Mouse (Mus musculus) gastrocnemius, postnatal 4 days (tissue): ENCODE measurements at regions not wholly inside any gene's neighbourhood (a gene's known extent, or its start where the extent isn't known, plus 50 kb on each side); places are given as distances from the start of the nearest gene placed in this dataset.

Source experiments
- DNase-seq, 2 experiments: peaks; one replicate each; pipeline ENCODE4 v3.0.0; 2021 to 2022; ENCODE audit warnings: low spot score in 2 of 2, mixed read lengths in 2 of 2

DNA sequence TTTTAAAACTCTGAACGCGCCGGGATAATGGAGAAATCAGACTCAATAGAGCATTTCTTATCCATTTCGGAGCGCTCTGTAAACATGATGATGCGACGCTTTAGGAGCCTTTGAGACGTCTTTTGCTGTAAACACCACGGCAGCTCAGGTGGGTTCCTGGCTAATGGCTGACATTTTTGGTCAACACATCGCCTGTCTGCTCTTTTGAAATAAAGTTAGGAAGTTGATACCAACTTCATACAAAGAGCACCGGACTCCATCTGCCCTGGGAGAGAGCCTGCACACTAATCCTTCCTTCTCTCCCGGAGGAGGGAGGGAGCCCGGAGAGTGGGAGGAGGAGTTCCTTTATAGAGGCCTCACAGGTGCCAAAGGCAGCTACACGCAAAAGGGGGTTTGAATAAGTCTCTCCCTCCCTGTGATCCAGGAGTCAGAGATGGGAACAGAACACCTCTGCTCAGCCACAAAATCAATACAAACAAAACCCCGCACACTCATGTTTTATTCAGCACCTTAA, 63.8 kb upstream of the Srsf6 start:
- DNase-seq, result no peak

DNA sequence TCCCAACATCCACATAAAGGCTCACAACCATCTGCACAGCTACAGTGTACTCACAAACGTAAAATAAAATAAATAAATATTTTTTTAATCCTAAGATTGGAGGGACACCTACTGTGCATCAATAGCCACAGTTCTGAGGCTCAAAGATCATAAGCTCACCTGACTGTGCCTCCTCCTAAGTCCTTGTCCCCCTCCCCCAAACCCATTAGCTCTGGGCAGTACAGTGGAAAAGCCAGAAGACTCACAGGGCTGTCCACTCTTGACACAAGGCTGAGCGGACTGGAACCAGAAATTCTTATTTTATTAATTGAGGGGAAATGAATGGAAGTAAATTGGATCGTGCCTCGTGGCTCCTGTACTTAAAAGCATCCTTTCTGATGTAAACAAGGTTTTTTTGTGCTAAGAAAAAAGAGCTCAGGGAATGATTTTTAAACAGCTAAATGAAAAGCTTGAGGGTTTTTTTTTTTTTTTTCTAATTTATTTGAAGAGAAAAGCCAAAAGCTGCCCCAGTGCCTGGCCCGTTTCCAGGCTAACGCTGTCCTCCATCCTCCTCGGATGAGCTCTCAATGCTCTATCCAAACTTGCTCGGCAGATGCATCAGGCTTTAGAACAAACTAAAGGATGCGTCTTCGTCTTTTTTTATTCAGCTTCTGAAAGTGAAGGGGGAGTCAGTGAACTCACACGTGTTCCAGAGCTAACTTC, 64.6 kb upstream of the Srsf6 start:
- peak in 1 of 2 experiments; percentile 6 for DNase-seq

DNA sequence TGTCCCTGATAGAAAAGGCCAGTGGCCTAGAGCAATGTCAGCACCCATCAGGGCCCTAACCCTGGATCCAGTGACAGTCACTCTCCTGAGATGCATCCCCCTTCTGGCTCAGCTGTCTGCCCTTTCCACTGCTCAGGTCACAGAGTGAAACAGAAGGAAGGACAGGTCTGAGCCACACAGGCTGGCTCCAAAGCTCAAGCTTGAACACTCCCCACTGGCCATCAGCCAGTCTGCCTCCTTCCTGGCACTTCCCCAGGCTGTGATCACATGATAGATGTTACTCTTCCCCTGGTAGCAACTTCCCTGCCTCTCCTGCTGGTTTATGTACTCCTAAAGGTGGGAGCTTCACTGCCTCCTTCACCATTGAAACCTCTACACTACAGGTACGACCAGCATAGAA, 66.8 kb upstream of the Srsf6 start:
- no peak for DNase-seq

- DNase-seq, result peak in 1 of 2 experiments; percentile 3
Measured at GRCm38 (mm10) chr2:162854606-162855005, 76.7 kb upstream of the Srsf6 start.

DNA sequence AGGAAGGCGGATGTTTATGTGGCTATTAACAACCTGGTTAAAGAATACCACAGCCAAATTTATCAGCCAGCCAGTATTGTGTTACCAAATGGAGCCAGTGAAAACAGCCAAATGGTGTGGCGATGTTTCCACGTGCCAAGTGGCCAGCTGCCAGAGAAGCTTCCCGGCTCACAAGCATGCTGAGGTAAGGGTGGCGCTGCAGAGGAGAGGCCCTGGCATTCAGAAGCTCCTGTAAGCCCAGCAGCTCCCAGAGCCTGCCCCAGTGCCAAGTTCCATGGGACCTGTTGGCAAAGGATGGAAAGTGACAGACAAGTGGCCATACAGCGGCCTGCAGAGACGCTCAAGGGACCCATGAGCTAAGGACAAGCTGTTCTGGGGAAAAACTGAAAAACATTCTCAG, 77.8 kb upstream of the Srsf6 start:
- DNase-seq, result peak; percentile 27 to 51

GRCm38 (mm10) chr2:162841761-162842160, 89.6 kb upstream of the Srsf6 start:
- DNase-seq, result peak in 1 of 2 experiments; percentile 12

GRCm38 (mm10) chr2:162837776-162838175, 93.6 kb upstream of the Srsf6 start:
- peak in 1 of 2 experiments; percentile 13 for DNase-seq

GRCm38 (mm10) chr2:162833741-162834140, 97.6 kb upstream of the Srsf6 start:
- DNase-seq, result no peak

- no peak for DNase-seq
Measured at GRCm38 (mm10) chr2:162818787-162819186, 112.5 kb upstream of the Srsf6 start.

- DNase-seq, result no peak
Measured at GRCm38 (mm10) chr2:162814205-162814604, 117.1 kb upstream of the Srsf6 start.

GRCm38 (mm10) chr2:162807747-162808146, 123.6 kb upstream of the Srsf6 start:
- DNase-seq, result no peak

DNA sequence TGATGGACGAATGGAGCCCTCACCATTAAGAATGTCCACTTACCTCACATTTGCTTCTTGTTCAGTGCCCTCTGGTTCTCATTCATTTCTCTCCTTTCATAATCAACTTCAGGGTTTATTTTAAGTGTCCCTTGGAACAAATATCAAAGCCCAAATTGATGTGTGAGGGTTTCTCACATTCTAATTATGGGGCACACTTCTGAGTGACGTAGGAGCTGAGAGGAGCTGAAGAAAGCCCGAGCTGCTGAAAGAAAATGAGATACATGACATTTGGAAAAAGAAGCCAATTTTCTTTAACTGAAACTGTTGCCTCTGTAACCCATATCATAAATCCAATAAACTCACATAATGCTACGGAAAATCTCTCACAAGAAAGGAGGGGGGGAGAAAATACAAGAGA, 134.8 kb upstream of the Srsf6 start:
- DNase-seq, result no peak

GRCm38 (mm10) chr2:162794285-162794684, 133.3 kb upstream of the Ptprt start:
- no peak for DNase-seq

DNA sequence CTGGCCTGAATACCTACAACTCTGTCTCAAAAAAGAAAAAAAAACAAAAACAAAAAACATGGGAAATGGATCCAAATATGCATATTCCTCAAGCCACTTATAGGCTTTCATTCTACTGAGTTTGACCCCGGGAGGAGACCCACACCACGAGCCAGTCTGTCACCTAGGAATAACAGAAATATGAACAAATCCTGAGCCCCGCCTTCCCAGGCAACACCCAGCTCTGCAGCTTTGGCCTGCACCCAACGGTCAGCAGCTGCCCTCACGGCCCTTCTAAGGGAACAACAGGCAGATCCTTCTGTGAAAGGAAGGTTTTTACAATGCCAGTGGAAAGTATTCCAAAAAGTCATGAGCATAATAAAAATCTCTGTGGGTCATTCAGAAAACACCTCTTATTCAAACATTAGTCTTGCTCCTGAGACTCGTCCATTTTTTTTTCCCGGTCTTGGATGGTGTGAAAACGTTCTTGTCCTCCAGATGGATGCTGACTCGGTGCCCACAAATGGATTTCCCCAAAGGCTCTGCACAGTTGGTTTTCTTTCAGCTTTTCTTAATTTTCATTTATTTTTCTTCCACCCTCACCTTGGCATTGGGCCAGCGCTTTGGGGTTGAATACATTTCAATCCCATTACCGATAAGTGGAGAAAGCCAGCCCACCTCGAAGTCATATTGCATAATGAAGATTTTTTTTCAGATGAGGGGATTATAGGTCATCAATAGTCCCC, 130.6 kb upstream of the Ptprt start:
- peak in 1 of 2 experiments; percentile 48 for DNase-seq

DNA sequence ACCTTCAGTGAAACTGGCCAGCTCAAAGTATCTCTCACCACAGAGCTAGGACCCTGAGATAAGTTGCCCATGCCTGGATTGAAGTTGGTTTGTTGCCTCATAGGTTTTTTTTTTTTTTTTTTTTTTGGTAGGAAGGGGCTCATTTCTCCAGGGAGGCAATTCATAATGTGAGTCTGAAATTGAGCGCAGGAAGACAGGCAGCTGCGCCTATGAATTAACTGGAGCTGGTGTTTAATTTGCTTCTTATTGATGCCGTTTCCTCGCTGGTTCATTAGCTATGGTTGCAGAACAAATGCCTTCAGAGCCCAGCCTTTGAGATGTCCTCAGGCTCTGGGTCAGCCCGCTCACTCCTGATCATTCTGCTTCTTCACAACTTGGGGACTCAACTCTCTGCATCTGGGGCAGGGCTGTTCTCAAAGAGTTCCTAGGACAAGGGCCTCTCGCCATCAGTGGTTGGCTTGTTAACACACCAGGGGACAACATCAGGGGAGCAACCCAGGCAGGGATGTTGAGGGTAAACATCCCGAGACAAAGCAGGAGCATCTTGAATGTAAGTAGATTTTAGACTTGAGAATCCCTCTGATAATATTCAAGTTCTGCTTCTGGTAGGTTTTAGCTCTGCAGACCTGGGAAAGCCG, 123.3 kb upstream of the Ptprt start:
- DNase-seq, result no peak

GRCm38 (mm10) chr2:162781599-162781998, 120.7 kb upstream of the Ptprt start:
- DNase-seq, result no peak

DNA sequence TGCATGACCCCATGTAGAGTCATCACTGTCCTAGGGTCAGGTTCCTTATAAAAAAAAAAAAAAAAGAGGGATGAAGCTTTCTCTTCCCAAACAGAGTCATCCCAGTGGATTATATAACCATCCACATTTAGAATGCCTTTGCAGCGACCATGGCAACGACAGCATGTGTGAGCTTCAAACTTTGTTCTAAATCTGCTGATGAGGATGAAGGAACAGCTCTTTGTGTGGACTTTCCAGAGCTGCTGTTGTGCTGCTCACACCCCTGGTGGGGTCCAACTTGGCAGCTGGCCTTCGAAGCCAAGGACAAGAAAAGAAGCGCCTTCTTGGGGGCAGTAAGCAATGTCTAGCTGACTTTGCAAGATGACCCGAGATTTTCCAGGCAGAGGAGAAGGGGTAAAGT, 115.6 kb upstream of the Ptprt start:
- no peak for DNase-seq

DNA sequence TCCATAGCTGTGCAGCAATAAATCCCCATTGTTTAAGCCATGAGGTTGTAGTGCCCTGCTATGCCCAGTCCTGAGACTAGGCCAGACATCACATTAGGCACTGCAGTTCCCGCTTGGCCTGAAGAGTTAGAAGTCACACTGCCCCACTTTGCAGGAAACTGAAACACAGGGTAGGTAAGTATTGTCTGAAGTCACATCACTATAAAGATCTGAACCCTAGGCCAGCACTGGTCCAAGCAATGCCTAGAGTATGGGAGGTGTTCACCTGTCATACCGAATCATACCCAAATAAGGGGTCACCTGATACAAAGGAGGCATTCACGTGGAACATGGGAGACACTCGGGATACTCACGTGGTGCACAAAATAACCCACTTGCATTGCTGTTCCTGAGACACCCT, 111.6 kb upstream of the Ptprt start:
- DNase-seq, result no peak

GRCm38 (mm10) chr2:162769711-162770428, 108.9 kb upstream of the Ptprt start:
- DNase-seq, result no peak

GRCm38 (mm10) chr2:162764059-162764458, 103.1 kb upstream of the Ptprt start:
- no peak for DNase-seq

DNA sequence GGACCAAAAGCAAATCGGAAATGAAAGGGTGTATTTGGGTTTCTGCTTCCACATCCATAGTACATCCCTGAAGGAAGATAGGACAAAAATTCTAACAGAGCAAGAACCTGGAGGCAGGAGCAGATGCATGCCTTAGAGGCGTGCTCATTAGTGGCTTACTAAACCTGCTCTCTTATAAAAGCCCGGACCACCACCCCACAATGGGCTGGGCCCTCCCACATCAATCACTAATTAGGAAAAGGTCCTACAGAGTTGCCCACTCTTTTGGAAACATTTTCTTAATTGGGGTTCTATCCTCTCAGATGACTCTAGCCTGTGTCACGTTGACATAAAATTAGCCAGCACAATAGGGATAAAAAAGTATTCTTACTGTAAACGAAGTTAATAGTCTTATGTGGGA, 79.6 kb upstream of the Ptprt start:
- no peak for DNase-seq
